Mouse (Mus musculus): ENCODE data around the gene Fbxw8.

Fbxw8 gene

DNA sequence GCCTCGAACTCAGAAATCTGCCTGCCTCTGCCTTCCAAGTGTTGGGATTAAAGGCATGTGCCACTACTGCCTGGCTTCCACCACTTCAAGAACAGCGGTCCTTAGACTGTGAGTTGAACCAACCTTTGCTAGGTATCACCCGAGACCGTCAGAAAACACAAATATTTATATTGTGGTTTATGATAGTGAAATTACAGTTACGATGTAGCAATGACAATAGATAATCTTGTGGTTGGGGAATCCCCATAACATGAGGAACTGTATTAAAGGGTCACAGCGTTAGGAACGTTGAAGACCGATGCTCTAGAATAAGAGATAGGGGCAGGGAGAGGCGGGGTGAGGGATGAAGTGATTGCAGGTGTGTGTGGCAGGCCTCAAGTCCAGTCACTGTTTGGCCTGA, 109.9 kb downstream of the Fbxw8 start:
- no peak for DNase-seq (ENCODE audit: low read depth)

DNA sequence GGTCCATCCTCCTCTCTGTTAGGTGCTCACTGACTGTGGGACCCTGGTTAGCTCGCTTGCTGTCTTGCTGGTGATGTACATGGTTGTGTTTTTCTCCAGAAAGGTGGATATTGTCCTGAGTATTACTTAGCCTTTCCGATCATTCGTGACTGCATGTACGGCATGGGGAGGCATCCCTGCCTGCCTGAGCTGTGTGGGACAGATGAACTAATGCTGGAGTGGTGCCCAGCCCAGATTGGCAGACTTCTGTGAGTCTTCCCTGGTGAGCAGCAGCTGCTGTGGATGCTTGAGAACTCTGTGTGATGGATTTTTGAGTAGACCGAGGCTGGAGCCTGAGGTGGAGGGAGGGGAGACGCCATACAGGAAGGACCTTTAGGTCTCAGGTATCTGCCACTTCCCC, 110.4 kb downstream of the Fbxw8 start:
- DNase-seq (ENCODE audit: low read depth), result peak; percentile 26

DNA sequence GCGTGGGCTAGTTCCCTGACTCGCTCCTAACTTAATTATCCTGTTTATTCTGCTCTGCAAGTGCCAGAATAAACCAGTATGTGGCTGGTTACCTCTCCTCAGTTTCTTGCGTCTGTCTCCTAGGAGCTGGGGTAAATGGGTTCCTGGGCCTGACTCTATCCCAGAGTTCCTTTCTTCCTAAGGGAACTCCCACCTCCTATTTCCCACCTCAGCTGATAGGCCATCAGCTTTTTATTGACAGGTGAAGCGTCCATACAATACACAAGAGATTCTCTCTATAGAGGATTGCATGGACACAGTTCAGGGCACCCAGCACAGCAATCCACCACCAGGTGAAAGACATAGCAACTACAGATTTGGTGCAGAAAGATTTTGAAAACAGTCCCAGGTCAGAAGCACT, 111.5 kb downstream of the Fbxw8 start:
- no peak for DNase-seq (ENCODE audit: low read depth)

DNA sequence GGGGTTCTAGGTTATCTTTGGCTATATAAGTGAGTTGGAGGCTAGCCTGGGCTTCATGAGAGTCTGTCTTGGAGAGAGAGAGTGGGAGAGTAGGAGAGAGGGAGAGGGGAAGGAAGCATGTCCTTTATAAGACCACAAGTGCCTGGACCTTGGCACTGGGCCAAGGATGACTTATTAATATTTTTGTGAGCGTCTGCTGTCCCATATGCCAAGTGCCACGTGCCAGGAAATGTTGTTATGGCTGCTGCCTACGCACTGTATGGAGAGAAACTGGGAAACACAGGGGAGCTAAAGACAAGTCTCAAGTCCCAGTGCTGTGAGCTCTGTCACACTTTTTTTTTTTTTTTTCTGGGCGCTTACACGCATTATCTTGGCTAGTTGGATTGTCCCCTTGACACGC, 112.7 kb downstream of the Fbxw8 start:
- DNase-seq (ENCODE audit: low read depth), result peak; percentile 30

DNA sequence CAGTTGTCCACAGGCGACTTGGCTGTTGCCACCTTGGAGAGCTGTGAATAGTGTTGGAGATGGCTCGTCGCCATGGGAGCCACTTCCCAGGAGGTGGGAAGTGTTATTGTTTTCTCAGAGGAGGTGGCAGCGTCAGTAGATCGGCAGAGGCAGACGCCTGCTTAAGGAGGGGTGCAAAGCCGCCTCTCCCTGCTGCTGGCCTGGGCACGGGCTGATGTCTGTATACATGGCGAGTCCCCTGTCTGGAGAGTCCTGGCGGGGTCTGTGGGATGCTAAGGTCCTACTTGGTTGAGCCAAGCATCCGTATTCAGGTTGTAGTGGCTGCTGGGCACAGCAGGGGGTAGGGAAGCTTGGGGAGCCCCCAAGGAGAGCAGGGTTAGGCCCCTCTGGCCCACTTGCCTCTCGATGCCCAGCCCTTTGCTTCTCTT, 116.0 kb downstream of the Fbxw8 start:
- no peak for DNase-seq (ENCODE audit: low read depth)

DNA sequence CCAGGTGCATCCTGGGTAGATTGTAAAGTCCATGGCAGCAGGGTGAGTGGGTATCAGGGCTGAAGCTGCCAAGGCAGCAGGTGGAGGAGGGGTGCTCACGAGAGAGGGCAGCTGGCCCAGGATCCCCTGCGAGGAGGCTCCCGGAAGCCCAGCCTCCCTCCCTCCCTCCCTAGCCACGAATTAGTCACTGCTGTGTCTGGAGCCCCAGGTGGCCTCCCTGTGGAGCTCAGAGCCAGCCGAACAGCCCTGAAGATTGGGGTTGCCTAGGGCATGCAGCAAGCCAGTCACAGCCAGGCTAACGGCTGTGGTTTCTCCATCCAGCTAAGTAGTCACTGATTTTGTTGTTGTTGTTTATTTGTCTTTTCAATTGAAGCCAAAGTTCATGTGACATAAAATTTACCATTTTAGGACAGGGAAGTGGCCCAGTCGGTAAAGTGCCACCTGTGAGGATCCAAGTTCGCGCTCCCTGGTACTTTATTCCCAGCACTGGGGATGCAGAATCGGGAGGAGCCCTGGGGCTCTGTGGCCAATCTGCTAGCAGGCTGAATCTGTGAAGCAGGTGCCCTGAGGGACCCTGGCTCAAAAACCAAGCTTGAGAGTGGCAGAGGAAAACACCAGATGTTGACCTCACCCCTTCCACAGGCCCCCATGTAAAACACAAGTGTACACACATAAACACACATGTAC, 117.3 kb downstream of the Fbxw8 start:
- peak; percentile 71 for DNase-seq (ENCODE audit: low read depth)

DNA sequence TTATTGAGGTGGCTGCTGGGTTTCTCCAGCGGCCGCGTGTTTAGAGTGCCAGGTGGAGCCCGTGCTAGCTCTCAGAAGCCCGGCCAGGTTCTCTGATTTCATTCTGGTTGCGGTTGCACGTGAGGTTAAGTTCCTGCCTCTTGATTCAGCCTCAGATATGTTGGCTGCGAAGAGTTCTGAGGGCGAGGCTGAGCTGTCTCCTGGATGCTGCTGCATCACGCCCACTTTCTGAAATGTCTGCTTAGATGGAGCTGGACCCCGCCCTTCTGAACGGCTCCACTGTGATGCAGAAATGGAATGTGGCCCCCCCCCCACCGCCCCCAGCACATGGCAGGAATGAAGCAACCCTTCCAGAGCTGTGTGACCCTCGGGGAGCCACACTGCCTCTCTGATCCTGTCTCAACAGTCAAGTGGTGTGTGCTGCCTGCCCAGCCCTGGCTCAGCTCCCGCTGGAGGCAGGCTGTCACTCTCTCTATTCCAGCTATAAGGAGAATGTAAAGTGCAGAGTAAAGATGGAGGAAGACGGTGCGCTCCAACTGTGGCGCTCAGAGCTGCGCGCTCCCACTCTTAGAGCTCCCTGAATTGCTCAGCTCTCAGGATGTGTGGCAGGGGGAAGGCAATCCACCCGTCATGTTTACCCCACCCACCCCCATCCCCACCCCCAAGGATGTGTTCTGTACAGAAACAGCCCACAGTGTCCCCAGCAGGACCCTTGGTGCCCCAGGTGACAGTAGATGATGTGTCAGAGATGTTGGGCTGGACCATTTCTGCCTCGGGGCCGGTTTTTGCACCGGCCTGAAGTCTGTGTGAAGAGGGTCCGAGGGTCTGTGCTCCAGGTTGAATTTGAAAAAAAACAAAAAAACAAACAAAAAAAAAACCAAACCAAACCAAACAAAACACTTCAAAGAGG, 118.1 kb downstream of the Fbxw8 start:
- peak; percentile 37 for DNase-seq (ENCODE audit: low read depth)

DNA sequence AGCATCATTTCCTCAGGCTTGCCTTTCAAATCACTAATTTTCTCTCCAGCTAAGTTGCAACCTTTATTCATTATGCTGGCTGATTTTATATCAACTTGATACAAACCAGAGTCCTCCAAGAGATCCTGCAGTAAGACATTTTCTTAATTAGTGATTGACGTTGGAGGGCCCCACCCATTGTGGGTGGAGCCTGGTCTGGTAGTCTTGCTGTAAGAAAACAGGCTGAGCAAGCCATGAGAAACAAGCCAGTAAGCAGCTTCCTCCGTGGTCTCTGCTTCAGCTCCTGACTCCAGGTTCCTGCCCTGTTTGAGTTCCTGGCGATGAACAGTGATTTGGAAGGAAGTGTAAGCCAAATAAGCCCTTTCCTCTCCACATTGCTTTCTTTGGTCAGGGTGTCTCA, 119.5 kb downstream of the Fbxw8 start:
- no peak for DNase-seq (ENCODE audit: low read depth)

DNA sequence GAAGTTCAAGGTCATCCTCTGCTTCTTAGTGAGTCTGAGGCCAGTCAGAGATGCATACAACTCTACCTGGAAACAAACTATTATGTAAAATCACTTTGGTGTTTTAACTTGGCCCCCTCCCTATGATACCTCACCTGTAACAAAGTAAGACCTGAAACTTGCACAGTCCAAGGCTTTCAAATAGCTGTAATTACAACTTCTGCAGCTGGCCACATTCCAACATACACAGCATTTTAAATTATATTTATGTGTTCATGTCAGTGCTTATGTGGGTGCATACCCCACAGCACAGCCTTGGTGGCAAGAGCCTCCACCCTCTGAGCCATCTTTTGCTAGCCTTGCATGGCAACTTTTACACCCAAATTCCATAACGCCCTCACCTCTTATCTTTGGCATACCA, 120.6 kb downstream of the Fbxw8 start:
- DNase-seq (ENCODE audit: low read depth), result no peak

DNA sequence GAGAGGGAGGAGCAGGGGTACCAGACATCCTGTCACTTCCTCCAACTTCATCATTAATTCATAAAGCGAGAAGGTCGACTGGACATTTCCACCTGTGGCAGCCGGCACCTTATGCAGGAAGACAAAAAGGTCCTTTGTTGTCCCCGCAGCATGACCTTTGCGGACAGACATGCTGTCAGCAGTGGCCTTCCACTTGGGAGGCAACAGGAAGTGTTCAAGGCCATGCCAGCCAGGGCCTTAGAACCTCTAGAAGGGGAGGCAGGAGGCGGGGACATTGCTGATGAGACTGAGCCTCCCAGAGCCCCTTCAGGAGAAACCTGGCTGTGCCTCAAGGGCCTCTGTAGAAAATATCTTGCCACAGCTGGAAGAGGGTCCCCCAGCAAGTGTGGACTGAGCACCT, 121.5 kb downstream of the Fbxw8 start:
- DNase-seq (ENCODE audit: low read depth), result no peak

DNA sequence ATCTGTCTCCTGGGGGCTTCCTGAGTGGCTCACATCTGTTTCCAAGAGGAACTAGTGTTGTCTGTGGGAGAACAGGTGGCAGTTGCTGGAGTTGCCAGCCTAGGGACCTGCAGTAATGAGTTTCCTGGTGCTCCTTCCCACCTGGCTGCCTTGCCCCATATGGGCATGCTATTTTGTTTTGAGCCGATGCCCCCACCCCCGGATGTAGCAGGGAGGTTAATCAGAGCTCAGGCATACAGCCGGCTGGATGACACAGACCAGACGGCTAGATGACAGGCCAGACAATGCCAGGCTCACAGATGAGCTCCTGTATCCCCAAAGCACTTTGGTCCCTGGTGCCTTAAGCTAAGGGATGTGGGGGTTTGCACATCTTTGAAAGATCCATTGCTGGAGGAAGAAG, 121.9 kb downstream of the Fbxw8 start:
- DNase-seq (ENCODE audit: low read depth), result no peak

DNA sequence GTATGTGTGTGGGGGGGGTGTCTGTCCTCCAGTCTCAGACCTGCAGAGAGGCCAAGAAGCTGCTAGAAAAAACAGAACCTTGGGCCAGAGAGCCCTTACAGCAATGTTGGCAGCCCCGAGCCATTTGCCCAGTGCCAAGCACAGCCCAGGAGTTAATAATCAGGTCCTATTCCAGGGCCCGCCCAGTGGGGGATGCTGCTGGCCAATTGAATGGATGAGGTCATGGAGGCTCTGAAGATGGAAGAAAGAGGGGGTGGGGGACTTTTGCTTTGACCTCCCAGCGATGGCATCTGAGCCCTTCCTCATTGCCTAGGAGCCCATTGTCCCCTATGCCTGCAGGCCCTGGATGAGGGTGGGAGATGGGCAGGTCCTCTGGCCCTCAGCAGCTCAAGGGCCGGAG, 123.8 kb downstream of the Fbxw8 start:
- DNase-seq (ENCODE audit: low read depth), result peak; percentile 47

DNA sequence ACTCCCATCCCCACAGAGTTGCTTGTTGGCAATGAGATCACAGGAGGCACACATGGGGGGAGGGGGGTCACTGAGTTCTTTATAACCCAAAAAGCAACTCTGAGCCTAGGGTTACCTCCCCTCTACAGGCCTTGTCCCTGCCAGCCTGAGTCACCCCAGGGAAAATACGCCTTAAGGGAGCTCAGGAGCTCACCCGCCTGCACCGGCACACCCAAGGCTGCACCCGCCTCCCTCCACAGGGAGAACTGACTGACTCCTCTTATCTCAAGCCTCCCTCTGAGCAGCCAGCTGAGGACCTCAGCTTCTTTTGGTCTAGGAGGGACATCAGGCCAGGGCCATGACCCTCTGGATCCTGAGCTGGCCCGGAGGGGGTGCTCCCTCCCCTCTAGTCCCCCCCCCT, 124.2 kb downstream of the Fbxw8 start:
- no peak for DNase-seq (ENCODE audit: low read depth)

DNA sequence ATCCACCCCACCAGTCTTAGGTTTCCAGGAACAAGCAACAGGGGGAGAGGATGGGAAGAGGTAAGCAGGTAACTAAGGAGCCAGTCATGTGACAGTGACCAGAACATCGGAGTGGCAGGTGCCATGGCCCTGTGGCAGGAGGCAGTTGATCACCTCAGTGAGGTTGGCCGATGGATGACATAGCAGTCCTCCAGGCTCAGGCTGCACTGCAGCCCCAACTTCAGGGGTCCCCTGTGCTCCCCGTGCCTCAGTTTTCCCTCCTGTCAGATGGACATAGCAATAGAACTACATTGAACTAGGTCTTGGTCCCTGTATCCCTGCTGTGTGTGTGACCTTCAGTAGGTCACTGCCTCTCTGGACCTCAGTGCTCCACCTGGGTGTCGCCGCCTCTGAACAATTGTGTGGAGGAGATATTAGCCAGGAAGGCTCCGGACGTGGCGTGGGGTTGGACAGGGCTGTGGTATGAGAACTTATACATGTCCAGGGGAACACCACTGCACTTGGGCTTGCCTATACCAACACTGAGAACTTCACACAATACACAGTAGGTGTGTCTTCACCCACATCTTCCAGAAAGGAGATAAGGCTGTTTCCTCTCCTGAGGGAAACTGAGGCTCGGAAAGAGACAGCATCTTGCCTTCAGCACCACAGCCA, 125.1 kb downstream of the Fbxw8 start:
- DNase-seq (ENCODE audit: low read depth), result no peak

DNA sequence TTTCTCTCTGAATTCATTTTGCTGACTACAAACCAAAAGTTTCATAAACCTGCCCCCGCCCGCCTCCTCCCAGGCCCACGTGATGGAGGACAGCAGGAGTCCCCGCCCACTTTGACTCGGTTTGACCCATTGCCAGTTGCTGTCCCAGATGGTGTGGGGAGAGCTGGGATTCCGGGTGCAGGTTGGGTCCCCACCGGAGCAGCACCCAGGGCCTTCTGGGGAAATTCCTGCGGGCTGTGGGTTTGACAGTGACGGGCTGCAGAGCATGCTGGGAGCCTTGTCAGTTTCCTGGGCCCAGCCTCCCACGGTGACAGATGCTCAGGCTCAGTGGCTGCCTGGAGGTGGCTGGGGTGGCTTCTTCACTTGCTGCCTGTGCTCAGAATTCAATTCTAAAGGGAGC, 125.8 kb downstream of the Fbxw8 start:
- DNase-seq (ENCODE audit: low read depth), result peak; percentile 46

DNA sequence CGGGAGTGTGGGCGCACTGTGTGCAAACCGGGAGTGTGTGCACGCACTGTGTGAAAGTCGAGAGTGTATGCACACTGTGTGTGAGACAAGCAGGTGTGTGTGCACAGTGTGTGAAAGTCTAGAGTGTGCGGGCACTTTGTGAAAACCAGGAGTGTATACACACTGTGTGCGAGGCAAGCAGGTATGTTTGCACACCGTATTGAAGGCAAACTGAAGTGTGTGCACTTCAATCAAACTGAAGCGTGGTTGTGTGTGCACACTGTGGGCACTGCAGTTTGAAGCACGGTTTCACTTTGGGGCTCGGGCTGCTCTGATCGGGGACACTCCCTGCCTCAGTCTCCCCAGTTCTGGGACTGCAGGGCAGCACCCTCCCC, 126.2 kb downstream of the Fbxw8 start:
- DNase-seq (ENCODE audit: low read depth), result no peak

DNA sequence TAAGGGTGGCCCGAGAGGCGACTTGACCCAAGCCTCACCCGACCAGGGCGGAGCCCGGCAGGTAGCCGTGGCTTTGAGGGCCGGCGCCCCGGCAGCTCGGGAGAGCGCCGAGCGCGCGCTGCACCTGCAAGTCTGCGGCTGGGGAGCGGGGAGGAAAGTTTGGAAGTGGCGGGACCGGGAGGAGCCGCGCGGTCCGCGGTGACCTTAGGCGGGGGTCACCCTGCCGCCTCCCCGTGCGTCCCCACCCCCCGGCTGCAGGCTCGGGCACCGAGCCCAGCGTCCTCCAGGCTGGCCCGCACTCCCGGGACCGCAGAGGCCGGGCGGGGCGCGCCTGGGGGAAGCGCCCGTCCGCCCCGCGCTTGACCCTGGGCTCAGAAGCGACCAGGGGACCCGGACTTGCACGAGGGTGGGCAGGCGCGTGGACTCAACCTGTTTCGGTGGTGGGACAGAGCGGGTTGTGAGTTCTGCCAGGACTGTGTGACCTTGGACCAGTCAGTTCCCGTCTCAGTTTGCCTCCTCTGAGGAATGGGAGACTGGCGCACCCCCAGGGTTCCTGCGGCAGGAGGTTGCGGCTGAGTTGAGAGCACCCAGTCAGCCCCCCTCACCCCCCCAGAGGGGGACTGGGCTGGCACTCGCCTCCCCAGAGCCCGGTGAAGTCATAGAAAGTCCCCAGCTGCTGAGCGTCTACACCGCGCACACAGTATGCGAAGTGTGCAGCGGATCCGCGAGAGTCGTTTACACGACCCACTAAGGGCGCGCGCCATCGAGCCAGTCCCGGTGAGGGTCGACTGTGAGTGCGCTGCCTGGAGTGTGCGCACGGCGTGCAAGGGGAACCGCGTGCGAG, 126.9 kb downstream of the Fbxw8 start:
- no peak for DNase-seq (ENCODE audit: low read depth)

DNA sequence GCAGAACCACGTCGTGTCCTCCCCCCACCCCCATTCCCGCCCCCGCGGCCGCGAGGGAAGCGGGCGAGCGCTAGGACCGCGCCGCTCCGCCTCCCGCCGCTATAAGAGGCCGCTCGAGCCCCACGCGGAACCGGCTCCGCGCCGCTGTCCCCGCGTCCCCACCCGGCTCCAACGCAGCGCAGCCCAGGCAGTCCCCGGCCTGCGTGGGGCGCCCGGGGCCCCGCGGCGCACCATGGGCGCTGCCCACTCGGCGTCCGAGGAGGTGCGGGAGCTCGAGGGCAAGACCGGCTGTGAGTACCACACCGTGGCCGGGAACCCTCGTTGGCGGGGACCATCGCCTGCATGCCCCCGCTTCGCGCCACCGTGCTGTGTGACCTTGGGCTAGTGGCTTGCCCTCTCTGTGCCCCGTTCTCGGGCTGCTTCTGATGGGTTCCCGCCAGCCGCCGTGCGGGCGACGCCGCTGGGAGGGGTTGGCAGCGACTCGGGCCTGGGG, 127.5 kb downstream of the Fbxw8 start, which contains the start of gene Tesc:
Gene Tesc (plus strand): TSS at position 46 of the 493 bp plus-strand sequence.
- DNase-seq (ENCODE audit: low read depth), result no peak

DNA sequence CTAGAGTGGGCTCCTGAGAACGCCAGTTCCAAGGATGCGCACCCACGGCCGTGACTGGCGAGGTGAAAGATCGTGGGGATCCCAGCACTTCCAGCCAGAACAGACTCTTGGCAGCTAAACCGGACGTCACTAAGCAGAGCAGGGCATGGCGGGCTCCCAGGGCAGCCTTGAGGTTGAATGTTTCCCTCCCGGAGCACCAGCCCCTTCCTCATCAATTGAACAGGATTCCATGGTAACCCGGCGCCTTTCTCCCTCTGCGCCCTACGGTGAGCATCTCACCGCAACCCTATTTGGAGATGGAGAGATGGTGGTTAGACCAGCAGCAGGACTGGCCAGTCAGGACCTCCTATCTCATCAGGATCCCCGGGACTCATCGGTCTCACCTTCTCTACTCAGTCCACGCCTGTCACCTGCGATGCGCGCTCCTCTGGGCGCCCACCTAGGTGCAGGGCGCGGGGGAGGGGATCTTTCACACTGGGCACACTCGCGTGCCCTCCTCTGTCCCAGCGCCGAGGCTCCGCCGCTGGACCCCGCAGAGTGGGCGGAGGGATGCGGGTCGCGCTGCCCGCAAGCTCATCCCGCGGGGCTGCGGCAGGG, 128.1 kb downstream of the Fbxw8 start:
- DNase-seq (ENCODE audit: low read depth), result no peak

DNA sequence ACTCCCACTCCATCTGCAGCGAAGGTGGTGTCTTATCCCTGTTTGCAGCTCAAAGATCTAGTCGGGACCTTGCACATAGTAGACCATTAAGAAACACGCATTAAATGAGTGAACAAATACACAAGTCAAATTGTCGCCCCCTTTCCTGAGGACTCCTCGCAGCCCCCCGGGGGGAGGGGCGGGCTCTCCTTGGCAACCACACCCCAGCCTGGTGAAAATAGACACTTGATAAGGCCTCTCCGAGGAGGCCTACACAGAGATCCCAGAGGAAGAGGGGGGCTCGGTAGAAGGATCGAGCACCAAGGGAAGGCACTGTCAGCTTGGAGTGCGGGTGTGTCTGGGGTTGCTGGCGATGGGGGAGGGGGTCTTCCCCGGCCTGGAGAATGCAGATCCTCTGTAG, 128.9 kb downstream of the Fbxw8 start:
- DNase-seq (ENCODE audit: low read depth), result no peak

DNA sequence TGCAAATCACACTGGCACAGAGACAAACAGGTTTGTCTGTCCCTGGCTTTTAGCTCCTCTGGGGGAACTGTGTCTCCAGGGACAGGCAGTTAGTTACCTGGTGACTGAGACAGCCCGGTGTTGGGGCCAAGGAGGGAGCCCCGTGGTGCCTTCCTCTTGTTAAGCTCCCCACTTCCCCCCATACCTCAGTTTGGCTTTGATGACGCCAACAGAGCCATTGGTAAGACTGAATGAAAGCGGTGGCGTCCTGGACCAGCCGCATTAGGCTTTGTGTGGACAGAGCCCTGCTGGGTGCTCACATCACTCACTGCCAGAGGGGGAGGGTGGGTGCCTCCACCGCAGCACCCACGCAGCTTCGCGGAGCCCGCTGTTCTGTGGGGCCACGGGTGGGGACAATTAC, 129.4 kb downstream of the Fbxw8 start:
- DNase-seq (ENCODE audit: low read depth), result no peak

All from NIH3T3 (cell line).